Mouse (Mus musculus): ENCODE data around the gene Gm11985. TPM values are rescaled to one million over a fixed set of nuclear protein-coding genes. Genes with fewer than 3 reads are reported as not detected.

Gene Gm11985
- not detected in 2 replicates for polyA plus RNA-seq (2015; fragmentation: Nextera tagmentation; extraction: Ambion mirVana)

GRCm38 (mm10) chr11:7188469-7188868, at the start of gene Gm11985:
TSS of gene Gm11985 (minus strand) at chr11:7188569.

GRCm38 (mm10) chr11:7213501-7214341, 25.4 kb upstream of the Gm11985 start, which contains the start of gene Igfbp3:
TSS of gene Igfbp3 (minus strand) at chr11:7213923.

GRCm38 (mm10) chr11:7197491-7197941, 9.1 kb upstream of the Gm11985 start, which contains the start of gene Igfbp1:
TSS of gene Igfbp1 (plus strand) at chr11:7197782.

Other genes starting within 250 kb of the Gm11985 start
- 20.4 and 26.8 TPM in 2 replicates for gene Adcy1, start 125.1 kb downstream of the Gm11985 start, polyA plus RNA-seq (2015; fragmentation: Nextera tagmentation; extraction: Ambion mirVana)
- gene Igfbp1, start 9.2 kb upstream of the Gm11985 start, polyA plus RNA-seq (2015; fragmentation: Nextera tagmentation; extraction: Ambion mirVana), result 0.13 and 0.64 TPM in 2 replicates
- 31.9 and 37.4 TPM in 2 replicates for gene Igfbp3, start 25.4 kb upstream of the Gm11985 start, polyA plus RNA-seq (2015; fragmentation: Nextera tagmentation; extraction: Ambion mirVana)

Data from neural tube, postnatal 0 days (tissue).